Mouse (Mus musculus) heart, embryonic 16.5 days (tissue): ENCODE data around the gene Kpna7. TPM values are rescaled to one million over a fixed set of nuclear protein-coding genes. Genes with fewer than 3 reads are reported as not detected.

Source experiments
- ATAC-seq: fragments of 200-750 bp; cut with Nextera tagmentation; replicated peaks from 2 replicates; pipeline ENCODE4 v1.8.0; 2017; ENCODE audit warnings: moderate number of reproducible peaks; ENCODE audit not compliant: insufficient read depth, low FRiP score; ENCODE audit errors: extremely low read depth
- H3K27ac ChIP-seq: fragments of 300-500 bp; sonication (generic); 2 replicates; pipeline ENCODE4 v1.5.1; 2014; ENCODE audit warnings: mild to moderate bottlenecking, low read length, control low read depth, moderate library complexity
- H3K27me3 ChIP-seq: fragments of 300-500 bp; sonication (generic); 2 replicates; pipeline ENCODE4 v1.6.1; 2014; ENCODE audit warnings: low read length, mixed read lengths; ENCODE audit not compliant: control insufficient read depth, insufficient read depth
- H3K36me3 ChIP-seq: fragments of 300-500 bp; sonication (generic); 2 replicates; pipeline ENCODE4 v1.6.1; 2014; ENCODE audit not compliant: control insufficient read depth, insufficient read depth
- H3K4me1 ChIP-seq: fragments of 300-500 bp; sonication (generic); 2 replicates; pipeline ENCODE4 v1.6.1; 2014; ENCODE audit warnings: low read length, mixed read lengths; ENCODE audit not compliant: control insufficient read depth, insufficient read depth
- H3K4me2 ChIP-seq: fragments of 300-500 bp; sonication (generic); 2 replicates; pipeline ENCODE4 v1.6.1; 2014; ENCODE audit warnings: low read depth, mild to moderate bottlenecking, control low read depth, low read length
- H3K4me3 ChIP-seq: fragments of 300-500 bp; sonication (generic); 2 replicates; pipeline ENCODE4 v1.5.1; 2014; ENCODE audit warnings: mild to moderate bottlenecking, control low read depth, low read length
- H3K9ac ChIP-seq: fragments of 300-500 bp; sonication (generic); 2 replicates; pipeline ENCODE4 v1.6.1; 2014; ENCODE audit warnings: low read length, control low read depth
- H3K9me3 ChIP-seq: fragments of 300-500 bp; sonication (generic); replicated peaks from 2 replicates; pipeline ENCODE4 v1.6.1; 2016; ENCODE audit warnings: low read length; ENCODE audit not compliant: control insufficient read depth
- WGBS: fragments of 180-500 bp; shearing (Covaris S2); extraction: QIAGEN DNeasy Blood & Tissue Kit; methylation state at CpG from one replicate; pipeline ENCODE4 v1.1.7; 2014; 5-methylcytosine and 5-hydroxymethylcytosine counted together
- polyA plus RNA-seq: library from polyadenylated mRNA; unstranded; fragments of >200 nt; fragmentation: Nextera tagmentation; extraction: Ambion mirVana; gene quantifications from 2 replicates; pipeline ENCODE4 v1.2.1, GENCODE M21; 2015

The Kpna7 gene
- polyA plus RNA-seq, 1 experiment from 2014 or later = 0.11 TPM

DNA sequence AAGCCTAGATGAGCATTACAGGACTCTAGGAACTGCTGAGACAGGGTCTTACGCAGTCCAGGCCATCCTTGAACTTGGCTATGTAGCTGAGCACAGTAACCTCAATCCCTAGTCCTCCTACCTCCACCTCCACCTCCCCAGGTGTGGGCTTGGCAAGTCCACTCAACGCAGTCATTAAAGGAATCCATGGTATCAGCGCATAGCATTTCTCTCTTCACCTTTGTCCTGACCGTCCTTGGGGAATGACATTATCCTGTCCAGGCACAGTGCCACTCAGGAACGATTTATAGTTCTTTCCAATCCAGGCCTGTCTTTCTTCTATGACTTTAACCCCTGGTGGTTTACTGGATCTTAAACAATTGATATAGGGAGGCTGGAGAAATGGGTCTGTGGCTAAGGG, 93.3 kb downstream of the Kpna7 start:
- Histone ChIP-seq H3K36me3 (no peaks in the 10 kb centered on the region), H3K9me3 (no peaks in the 10 kb centered on the region), H3K9ac (no peak overlapping the region), H3K4me2 (no peak overlapping the region), H3K4me3 (no peak overlapping the region), H3K27ac (no peak overlapping the region), H3K4me1 (no peaks in the 10 kb centered on the region), H3K27me3 (no peaks in the 10 kb centered on the region)
- 62% methylated on average over 5 of the region's 5 CpGs for WGBS
- ATAC-seq = no peak

- 75% methylated on average over 2 of the region's 2 CpGs for WGBS
- no peak overlapping the region for H3K9ac ChIP-seq
- no peaks in the 10 kb centered on the region; the same call in 1 of the 2 replicates for H3K9me3 ChIP-seq
- ATAC-seq = no peak
- H3K4me3 ChIP-seq = no peak overlapping the region
- no peak overlapping the region for H3K4me2 ChIP-seq
- no peaks in the 10 kb centered on the region for H3K4me1 ChIP-seq
- H3K36me3 ChIP-seq = no peaks in the 10 kb centered on the region
- no peaks in the 10 kb centered on the region for H3K27me3 ChIP-seq
- H3K27ac ChIP-seq = no peak overlapping the region
Measured at GRCm38 (mm10) chr5:144990051-144990450, 93.8 kb downstream of the Kpna7 start.

GRCm38 (mm10) chr5:144989061-144989405, 94.8 kb downstream of the Kpna7 start:
- H3K4me1 ChIP-seq = no peaks in the 10 kb centered on the region
- ATAC-seq = no peak
- no peaks in the 10 kb centered on the region for H3K27me3 ChIP-seq

GRCm38 (mm10) chr5:144988340-144989060, 95.3 kb downstream of the Kpna7 start:
- Histone ChIP-seq H3K9ac (no peak overlapping the region), H3K27me3 (no peaks in the 10 kb centered on the region), H3K4me2 (no peak overlapping the region), H3K36me3 (no peaks in the 10 kb centered on the region), H3K4me1 (no peaks in the 10 kb centered on the region), H3K9me3 (peaks cover 6% of the 10 kb centered on the region), H3K4me3 (no peak overlapping the region), H3K27ac (no peak overlapping the region)
- ATAC-seq = peak; percentile 49; the same call in 1 of the 2 replicates
- 41% methylated on average over 9 of the region's 9 CpGs for whole genome bisulfite sequencing

More at GRCm38 (mm10) chr5:144989061-144989405, 94.8 kb downstream of the Kpna7 start:
- H3K4me3 ChIP-seq = no peak overlapping the region
- H3K9me3 ChIP-seq = peaks cover 6% of the 10 kb centered on the region
- 85% methylated on average over 4 of the region's 4 CpGs for WGBS
- H3K9ac ChIP-seq = no peak overlapping the region
- H3K4me2 ChIP-seq = no peak overlapping the region
- no peaks in the 10 kb centered on the region for H3K36me3 ChIP-seq
- no peak overlapping the region for H3K27ac ChIP-seq

DNA sequence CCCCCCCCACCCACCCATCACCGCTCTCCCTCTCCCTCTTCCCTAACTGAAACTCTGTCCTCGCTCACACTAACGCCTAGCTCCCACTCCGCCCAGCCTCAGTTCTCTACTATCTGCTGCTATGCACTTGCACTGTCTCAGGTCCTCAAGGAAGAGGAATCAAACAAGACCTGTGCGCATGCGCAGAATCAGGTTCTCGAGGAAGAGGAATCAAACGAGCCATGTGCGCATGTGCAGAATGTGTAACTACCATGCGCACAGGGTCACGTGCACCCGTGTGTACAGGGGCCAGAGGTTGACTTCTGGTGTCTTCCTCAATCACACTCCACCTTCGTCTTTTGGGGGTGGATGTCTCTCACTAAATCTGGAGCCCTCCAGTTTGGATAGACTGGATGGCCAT, 96.3 kb downstream of the Kpna7 start:
- Histone ChIP-seq H3K4me3 (no peak overlapping the region), H3K4me1 (no peaks in the 10 kb centered on the region), H3K9me3 (peaks cover 10% of the 10 kb centered on the region), H3K36me3 (no peaks in the 10 kb centered on the region), H3K27ac (no peak overlapping the region), H3K4me2 (no peak overlapping the region), H3K9ac (no peak overlapping the region), H3K27me3 (no peaks in the 10 kb centered on the region)
- no peak for ATAC-seq
- WGBS = 93% methylated on average over 13 of the region's 13 CpGs

DNA sequence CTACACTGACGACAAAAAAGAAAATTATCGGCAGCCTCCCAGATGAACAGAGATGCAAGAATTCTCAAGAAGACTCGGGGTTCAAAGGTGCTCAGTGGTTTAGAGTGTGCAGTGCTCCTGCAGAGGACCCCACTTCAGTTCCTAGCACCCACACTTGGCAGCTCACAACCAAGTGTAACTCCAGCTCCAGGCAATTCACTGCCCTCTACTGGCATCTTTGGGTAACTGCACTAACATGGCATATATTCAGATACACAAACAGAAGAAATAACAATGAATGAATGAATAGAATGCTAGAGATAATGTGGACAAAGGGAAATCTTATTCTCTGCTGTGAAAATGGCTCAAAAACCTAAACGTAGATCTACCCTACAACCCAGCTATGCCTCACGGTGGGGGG, 99.0 kb downstream of the Kpna7 start:
- Histone ChIP-seq H3K9ac (no peak overlapping the region), H3K36me3 (no peaks in the 10 kb centered on the region), H3K4me1 (no peaks in the 10 kb centered on the region), H3K27me3 (no peaks in the 10 kb centered on the region), H3K4me3 (no peak overlapping the region), H3K4me2 (no peak overlapping the region), H3K9me3 (peaks cover 10% of the 10 kb centered on the region), H3K27ac (no peak overlapping the region)
- 91% methylated on average over 5 of the region's 5 CpGs for WGBS
- no peak for ATAC-seq

GRCm38 (mm10) chr5:144983227-144983626, 100.6 kb downstream of the Kpna7 start:
- H3K9ac ChIP-seq = no peak overlapping the region
- H3K36me3 ChIP-seq = no peaks in the 10 kb centered on the region
- no peak overlapping the region for H3K27ac ChIP-seq
- WGBS = 89% methylated on average over 3 of the region's 3 CpGs
- H3K27me3 ChIP-seq = no peaks in the 10 kb centered on the region
- H3K4me2 ChIP-seq = no peak overlapping the region
- ATAC-seq = no peak
- H3K4me3 ChIP-seq = no peak overlapping the region
- peaks cover 10% of the 10 kb centered on the region for H3K9me3 ChIP-seq
- H3K4me1 ChIP-seq = peaks cover 6% of the 10 kb centered on the region

- Histone ChIP-seq H3K4me1 (peaks cover 6% of the 10 kb centered on the region), H3K27ac (peak overlapping the region; percentile 66), H3K27me3 (no peaks in the 10 kb centered on the region), H3K9me3 (peaks cover 3% of the 10 kb centered on the region; the same call in 1 of the 2 replicates), H3K36me3 (no peaks in the 10 kb centered on the region), H3K4me3 (no peak overlapping the region), H3K4me2 (no peak overlapping the region), H3K9ac (no peak overlapping the region)
- ATAC-seq = no peak
- WGBS = 74% methylated on average over 6 of the region's 6 CpGs
Measured at GRCm38 (mm10) chr5:144979110-144979509, 104.7 kb downstream of the Kpna7 start.

GRCm38 (mm10) chr5:144978533-144979107, 105.2 kb downstream of the Kpna7 start:
- peak overlapping the region; percentile 66 for H3K27ac ChIP-seq
- peaks cover 3% of the 10 kb centered on the region; the same call in 1 of the 2 replicates for H3K9me3 ChIP-seq
- 0 out of 2 replicates have a peak overlapping the region, but pooled peaks have one; percentile 4 for H3K4me2 ChIP-seq
- peak; percentile 65 for ATAC-seq
- H3K36me3 ChIP-seq = no peaks in the 10 kb centered on the region
- no peak overlapping the region for H3K4me3 ChIP-seq
- peaks cover 6% of the 10 kb centered on the region for H3K4me1 ChIP-seq
- WGBS = 24% methylated on average over 10 of the region's 10 CpGs
- no peak overlapping the region for H3K9ac ChIP-seq
- no peaks in the 10 kb centered on the region for H3K27me3 ChIP-seq
